Mouse (Mus musculus) lung, postnatal 0 days (tissue): ENCODE measurements around the gene Bcar1.

Source experiments
- CTCF ChIP-seq: IDR thresholded peaks from 2 replicates; pipeline ENCODE4 v1.5.1; 2016; ENCODE audit warnings: antibody characterized with exemption, mild to moderate bottlenecking
- EP300 ChIP-seq: IDR thresholded peaks from 2 replicates; pipeline ENCODE4 v1.6.1; 2016; ENCODE audit warnings: antibody characterized with exemption, mild to moderate bottlenecking, control low read depth

- TF ChIP-seq CTCF, result no peak
- no peak for TF ChIP-seq EP300
Observed at GRCm38 (mm10) chr8:111740994-111741393, 2.6 kb downstream of the Bcar1 start.
